Mouse (Mus musculus) splenic B cell, adult 2 months (primary cell): Measurements from ENCODE around the gene Six6.

Source experiments
- DNase-seq: peaks from one replicate; pipeline ENCODE4 v3.0.0-alpha.2; 2011; ENCODE audit warnings: low read depth, low spot score
- H3K27me3 ChIP-seq: 2 replicates; pipeline ENCODE4 v1.6.1; 2012; ENCODE audit warnings: mild to moderate bottlenecking, low read length, moderate library complexity, mixed read lengths; ENCODE audit not compliant: control insufficient read depth, poor library complexity, insufficient read depth, severe bottlenecking
- H3K36me3 ChIP-seq: 2 replicates; pipeline ENCODE4 v1.6.1; 2012; ENCODE audit warnings: mild to moderate bottlenecking, low read length, moderate library complexity, mixed read lengths; ENCODE audit not compliant: control insufficient read depth, poor library complexity, insufficient read depth, severe bottlenecking

The Six6 gene

DNA sequence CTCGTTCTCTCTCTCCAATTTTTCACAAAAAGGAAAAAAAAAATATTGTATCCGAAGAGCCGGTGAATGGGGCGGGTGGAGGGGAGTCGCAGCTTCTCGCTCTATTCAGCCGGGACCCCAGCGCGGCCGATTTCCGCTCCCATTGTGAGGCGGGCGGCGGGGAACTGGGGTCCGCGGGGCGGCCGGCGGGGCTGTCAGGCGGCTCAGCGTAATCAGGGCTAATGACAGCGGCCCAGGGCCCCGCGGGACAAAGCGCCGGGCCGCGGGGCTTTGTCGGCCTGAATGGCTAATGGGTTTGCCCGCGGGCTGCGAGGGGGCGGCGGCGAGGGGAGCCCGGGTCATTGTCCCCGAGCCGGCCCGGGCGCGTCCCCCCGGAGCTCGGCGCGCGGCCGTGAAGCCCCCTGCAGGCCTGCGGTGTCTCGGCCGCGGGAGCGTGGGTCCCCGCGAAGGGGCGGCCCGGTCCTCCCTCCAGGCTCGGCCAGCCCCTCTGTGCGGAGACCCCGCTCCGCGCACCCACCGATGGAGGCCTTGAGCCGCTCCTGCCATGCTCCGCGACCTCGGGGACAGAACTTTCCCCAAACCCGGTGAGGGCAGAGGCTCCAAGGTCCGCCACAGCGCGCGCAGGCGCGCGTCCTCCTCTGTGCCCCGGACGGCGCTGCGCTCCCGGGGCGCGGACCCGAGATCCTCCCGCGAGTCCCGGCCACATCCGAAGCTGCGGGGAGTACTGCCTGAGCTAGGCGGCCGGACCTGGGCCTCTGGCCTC, 5.8 kb downstream of the Six6 start:
- no peak for DNase-seq
- no peaks in the 10 kb centered on the region; the same call in 1 of the 2 replicates for H3K27me3 ChIP-seq
- H3K36me3 ChIP-seq = no peaks in the 10 kb centered on the region

DNA sequence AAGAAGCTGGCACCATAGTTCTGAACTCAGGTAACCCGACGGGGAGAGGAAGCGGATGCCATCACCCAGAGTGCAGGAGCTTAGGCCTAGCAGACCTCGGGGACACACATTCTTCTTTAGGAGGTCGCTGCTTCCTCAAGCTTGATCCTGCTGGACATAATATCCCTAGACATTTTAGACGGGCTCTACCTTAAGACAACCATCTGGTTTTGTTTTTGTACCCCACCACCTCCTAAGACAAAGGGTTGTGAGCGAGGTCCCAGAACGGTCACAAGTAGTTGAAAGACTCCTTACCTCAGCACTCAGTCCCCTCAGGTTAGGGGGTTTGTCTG, 6.3 kb downstream of the Six6 start:
- H3K36me3 ChIP-seq = no peaks in the 10 kb centered on the region
- DNase-seq = no peak

DNA sequence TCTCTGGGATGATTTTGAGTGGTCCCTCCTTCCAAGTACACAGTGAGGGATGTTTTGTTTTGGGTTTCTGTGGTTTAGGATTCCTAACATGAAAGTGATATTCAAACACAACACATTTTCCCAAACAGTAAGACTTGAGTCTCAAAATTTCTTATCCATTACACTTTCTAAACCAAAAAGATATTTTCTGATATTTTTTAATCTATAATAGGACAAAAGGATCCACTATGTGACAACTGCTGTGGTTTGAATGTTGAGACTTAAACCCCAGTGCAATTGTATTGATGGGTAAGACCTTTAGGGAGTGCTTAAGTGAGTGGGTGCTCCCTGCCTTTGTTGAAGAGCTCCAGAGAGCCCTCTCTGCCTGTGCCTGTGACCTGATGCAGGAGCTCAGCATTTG, 7.1 kb downstream of the Six6 start:
- Histone ChIP-seq H3K36me3 (no peaks in the 10 kb centered on the region), H3K27me3 (no peaks in the 10 kb centered on the region; the same call in 1 of the 2 replicates)
- DNase-seq = no peak

More for the DNA sequence above, 6.3 kb downstream of the Six6 start:
- H3K27me3 ChIP-seq = no peaks in the 10 kb centered on the region; the same call in 1 of the 2 replicates

DNA sequence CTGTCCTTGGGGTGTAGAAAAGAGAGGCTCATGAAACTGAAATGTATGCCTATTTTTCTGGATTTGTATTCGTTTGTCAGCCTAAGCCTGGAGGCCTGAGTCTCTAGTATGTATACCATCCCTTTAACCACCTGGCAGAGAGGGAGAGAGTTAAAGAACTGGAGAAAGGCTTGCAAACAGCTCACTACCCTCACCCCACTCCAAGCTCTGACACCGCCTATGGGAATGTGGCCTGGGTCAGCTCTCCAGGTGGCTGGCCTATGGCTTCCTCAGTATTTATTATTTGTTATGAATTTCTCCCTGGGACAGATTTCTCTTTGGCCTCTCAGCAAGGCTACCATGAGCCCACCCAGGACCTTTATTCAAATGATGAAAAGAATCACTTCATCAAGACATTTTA, 7.6 kb downstream of the Six6 start:
- DNase-seq = no peak
- H3K36me3 ChIP-seq = no peaks in the 10 kb centered on the region
- no peaks in the 10 kb centered on the region; the same call in 1 of the 2 replicates for H3K27me3 ChIP-seq

DNA sequence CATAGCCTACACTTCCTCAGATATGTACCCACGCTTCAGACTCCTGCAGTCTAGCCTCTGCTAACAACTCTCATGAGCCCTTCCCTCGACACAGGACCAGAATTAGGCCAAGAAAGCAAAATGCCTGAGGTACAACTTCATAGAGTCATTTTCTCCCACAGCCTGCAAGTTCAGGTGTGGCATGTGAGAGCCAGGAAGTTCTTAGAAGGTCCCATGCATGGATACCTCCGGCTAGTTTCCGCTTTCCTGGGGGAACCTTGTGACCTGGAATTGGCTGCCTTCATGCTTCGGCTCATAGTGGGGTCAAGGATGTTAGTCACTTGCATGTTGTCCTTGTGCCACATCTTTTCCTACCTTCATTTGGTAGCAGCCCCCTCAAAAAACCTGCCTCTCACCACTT, 13.4 kb downstream of the Six6 start:
- Histone ChIP-seq H3K36me3 (no peaks in the 10 kb centered on the region), H3K27me3 (no peaks in the 10 kb centered on the region)
- no peak for DNase-seq

DNA sequence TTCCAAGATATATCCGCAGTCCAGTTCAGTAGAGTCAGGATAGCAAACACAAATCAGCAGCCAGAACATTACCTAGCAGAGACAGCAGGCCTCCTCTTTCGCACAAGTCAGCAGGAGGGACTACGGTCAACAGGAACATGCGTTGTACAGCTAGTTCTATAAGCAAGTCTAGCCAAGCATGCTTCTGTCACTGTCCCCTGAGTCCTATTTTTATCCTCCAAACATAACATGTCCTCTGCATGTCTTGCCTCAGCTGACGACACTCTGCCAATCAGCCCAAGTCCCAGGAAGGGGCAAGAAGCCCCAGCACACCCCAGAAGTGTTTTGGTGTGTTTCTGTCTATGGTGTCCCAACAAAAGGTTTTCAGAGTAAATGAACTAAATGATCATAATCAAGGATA, 14.2 kb downstream of the Six6 start:
- DNase-seq = no peak
- no peaks in the 10 kb centered on the region for H3K36me3 ChIP-seq
- H3K27me3 ChIP-seq = no peaks in the 10 kb centered on the region

DNA sequence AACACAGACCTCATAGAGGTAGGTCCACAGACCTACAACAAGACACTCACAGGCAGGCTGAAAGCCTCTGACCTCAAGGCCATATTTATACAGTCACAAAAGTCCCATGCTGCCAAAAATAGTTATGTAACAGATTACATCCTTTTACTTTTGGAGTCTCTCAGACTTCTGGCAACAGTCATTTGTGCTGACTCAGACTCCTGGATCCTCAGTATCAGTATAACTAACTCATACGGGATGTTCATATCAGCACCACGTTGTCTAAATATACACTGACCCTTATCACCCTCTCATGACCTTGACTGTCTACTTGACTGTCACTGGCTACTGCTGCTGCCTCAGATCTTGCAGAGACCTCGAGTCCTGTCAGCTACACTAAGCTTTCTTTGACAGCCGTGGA, 15.2 kb downstream of the Six6 start:
- no peaks in the 10 kb centered on the region for H3K36me3 ChIP-seq
- no peaks in the 10 kb centered on the region for H3K27me3 ChIP-seq
- DNase-seq = no peak

DNA sequence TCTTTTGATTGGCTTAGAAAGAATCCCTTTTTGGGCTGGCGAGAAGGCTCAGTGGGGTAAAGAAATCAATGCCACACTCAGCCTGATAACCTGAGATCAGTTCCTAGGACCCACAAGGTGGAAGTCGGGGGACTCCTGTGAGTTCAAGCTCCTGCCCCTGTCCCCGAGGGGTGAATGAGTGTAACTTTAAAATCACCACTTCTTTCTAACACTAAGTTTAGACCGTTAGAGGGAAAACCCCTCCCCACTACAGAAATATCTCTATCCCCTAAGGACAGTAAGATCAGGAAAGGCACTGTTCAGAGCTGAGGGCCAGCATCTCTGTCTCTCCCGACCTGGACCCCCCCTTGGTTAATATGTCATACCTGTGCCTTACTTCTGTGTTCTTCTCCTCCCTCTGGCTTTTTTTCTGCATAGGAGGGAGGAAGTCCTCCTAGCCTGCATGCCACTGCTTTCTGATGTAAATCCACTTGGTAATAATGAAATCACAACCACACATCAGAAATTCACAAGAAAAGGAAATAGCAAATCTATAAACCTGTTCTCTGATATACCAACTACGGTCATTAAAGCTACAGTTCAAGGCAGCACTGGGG, 18.2 kb downstream of the Six6 start:
- H3K27me3 ChIP-seq = no peaks in the 10 kb centered on the region
- H3K36me3 ChIP-seq = no peaks in the 10 kb centered on the region
- DNase-seq = no peak

DNA sequence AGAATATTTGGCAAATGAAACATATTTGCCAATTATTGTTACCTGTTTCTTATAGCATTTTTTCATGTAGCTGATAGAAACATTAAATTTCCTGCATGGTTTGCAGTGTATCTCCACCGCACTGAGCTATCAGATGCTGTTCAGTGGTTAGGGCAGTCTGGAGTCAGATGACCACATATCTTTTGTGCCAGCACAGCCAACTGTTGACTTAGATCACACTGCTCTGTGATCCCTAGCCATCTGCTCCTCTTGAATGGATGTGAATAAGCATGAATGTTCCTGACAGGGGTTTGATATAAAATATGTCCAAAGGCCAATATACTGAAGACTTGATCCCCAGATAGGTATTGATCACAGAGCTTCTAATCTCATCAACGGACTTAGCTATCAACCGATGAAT, 18.8 kb downstream of the Six6 start:
- no peaks in the 10 kb centered on the region for H3K27me3 ChIP-seq
- no peak for DNase-seq
- H3K36me3 ChIP-seq = no peaks in the 10 kb centered on the region

DNA sequence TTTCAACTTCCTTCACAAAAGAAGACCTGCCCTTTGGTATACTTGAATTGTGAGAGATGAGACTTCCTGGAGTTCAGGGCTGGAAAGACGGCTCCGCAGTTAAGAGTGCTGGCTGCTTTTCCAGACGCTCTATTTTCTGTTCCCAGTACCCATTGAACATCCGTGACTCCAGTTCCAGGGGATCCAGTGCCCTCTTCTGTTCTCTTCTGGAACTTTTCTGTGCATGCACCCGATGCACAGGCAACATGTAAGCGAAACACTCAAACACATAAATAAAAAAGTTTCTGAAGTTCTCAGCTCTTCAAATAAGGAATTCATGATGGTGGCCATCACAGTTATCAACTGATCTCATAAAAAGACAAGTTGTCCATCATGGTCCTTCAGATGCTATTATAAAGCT, 23.1 kb downstream of the Six6 start:
- H3K27me3 ChIP-seq = no peaks in the 10 kb centered on the region
- DNase-seq = no peak
- no peaks in the 10 kb centered on the region for H3K36me3 ChIP-seq

DNA sequence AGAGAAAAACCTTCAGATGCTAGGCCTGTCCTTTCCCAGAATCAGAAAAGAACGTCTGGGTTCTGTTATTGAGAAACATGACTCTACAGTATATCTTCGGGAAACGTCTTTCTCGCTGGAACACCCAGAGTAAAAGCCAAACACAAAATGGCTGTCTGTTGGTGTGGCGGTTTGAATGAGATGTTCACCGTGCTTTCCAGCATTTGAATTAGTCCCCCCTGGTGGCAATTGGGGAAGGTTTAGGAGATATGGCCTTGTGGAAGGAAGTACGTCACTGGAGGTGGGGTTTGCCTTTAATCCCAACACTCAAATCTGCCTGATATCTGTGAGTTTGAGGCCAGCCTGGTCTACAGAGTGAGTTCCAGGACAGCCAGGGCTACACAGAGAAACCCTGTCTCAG, 27.8 kb downstream of the Six6 start:
- no peak for DNase-seq
- no peaks in the 10 kb centered on the region for H3K36me3 ChIP-seq
- no peaks in the 10 kb centered on the region for H3K27me3 ChIP-seq

DNA sequence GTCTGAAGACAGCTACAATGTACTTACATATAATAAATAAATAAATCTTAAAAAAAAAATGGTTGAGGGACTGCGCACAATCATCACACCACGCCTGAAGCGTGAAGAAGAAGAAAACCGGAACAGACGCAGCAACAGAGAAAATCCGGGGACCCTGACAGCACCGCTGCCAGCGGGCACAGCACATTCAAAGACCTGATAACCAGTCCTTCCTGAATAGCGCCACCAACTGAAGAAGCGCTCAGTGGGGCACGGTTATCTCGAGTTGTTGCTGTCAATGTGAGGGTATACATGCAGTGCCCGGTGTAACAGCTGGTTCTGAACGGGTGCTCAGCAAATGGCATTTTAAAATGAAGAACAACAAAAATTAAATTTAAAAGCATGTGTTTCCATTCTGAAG, 30.9 kb downstream of the Six6 start:
- DNase-seq = no peak
- H3K36me3 ChIP-seq = no peaks in the 10 kb centered on the region

DNA sequence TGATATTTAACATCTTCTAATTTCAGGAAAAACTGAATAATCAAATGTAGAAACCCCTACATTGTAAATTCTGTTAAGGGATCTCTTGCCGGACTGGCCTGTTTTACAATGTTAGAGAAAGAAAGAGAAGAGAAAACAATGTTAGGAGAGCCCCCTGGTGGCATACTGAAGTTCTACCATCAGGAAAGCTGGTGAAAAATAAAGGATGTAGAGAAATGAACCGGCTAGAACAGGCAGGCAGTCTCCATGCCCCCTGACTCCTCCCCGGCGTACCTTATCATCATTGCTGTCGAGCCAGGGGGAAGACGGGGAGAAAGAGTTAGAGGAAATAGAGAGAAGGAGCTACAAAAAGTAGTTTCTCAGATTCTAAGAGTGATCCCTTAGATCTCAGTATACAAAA, 33.5 kb downstream of the Six6 start:
- Histone ChIP-seq H3K36me3 (no peaks in the 10 kb centered on the region), H3K27me3 (no peaks in the 10 kb centered on the region; the same call in 1 of the 2 replicates)
- peak; percentile 45 for DNase-seq

More for the DNA sequence above, 30.9 kb downstream of the Six6 start:
- H3K27me3 ChIP-seq = no peaks in the 10 kb centered on the region

DNA sequence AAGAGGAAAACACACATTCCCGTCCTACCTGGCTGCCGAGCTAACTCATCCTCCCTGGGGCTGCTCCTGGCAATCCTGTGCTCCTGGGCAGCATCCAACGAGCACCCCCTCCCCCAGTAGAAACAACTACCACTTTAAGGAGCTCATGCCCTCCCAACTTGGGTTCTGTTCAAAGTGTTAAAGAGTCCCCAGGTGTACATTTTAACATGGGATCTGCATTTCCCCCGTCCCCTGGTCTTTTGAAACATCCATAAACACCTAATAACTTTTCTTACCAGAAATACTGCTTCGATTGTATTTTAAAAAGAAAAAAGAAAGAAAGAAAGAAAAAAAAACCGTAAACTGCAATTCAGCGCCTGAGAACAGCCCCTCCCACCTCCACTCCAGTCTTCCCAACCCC, 36.5 kb downstream of the Six6 start:
- no peak for DNase-seq
- no peaks in the 10 kb centered on the region for H3K36me3 ChIP-seq
- H3K27me3 ChIP-seq = no peaks in the 10 kb centered on the region; the same call in 1 of the 2 replicates

DNA sequence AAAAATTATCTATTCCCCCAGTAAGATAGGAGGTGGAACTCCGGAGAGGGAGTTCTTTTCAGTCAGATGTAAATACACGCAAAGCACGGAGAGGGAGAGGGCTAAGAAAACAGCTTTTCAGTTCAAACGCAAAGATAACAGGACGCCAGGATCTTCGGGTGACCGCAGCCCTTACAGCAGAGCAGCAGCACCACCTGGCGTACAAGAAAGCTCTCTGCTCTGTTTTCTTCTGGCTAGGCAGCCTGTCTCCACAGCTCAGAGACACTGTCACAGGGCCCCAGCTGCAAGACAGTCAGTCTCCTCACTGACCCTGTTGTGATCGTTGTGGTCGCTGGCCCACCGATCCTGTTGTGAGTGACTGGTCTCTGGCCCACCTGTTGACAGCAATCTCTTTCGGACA, 37.0 kb downstream of the Six6 start:
- peak; percentile 66 for DNase-seq
- Histone ChIP-seq H3K27me3 (no peaks in the 10 kb centered on the region; the same call in 1 of the 2 replicates), H3K36me3 (no peaks in the 10 kb centered on the region)

DNA sequence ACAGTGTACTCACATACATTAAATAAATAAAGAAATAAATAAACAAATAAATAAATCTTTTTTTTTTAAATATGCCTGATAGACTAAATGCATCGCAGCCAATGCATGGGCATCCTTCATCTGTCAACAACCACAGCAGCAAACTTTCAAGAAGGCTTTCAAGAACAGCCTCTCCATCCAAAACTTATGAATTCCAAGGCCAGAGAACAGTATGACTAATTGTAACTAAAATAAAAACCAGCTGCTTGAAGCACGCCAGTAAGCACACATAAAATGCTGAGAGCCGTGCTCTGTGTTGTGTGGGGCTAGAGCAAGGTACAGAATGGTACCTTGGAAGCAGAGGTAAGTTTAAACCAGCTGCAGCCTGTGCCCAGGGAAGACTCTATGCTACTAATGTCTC, 38.2 kb downstream of the Six6 start:
- Histone ChIP-seq H3K27me3 (no peaks in the 10 kb centered on the region; the same call in 1 of the 2 replicates), H3K36me3 (no peaks in the 10 kb centered on the region)
- no peak for DNase-seq
